Mouse (Mus musculus) liver, embryonic 15.5 days (tissue): Measurements from ENCODE around the gene Gprin2. TPM values are rescaled to one million over a fixed set of nuclear protein-coding genes. Genes with fewer than 3 reads are reported as not detected.

Experiments used
- ATAC-seq: fragments of 200-750 bp; cut with Nextera tagmentation; 2 replicates; pipeline ENCODE4 v1.8.0; 2017; ENCODE audit warnings: moderate number of reproducible peaks, mild to moderate bottlenecking, moderate library complexity; ENCODE audit not compliant: insufficient read depth
- H3K27ac ChIP-seq: fragments of 300-500 bp; sonication (generic); replicated peaks from 2 replicates; pipeline ENCODE4 v1.5.1; 2015; ENCODE audit warnings: mild to moderate bottlenecking, inconsistent platforms
- H3K27me3 ChIP-seq: fragments of 300-500 bp; sonication (generic); 2 replicates; pipeline ENCODE4 v1.6.1; 2015; ENCODE audit warnings: mild to moderate bottlenecking, inconsistent platforms
- H3K36me3 ChIP-seq: fragments of 300-500 bp; sonication (generic); replicated peaks from 2 replicates; pipeline ENCODE4 v1.6.1; 2015; ENCODE audit warnings: moderate library complexity, mild to moderate bottlenecking, inconsistent platforms
- H3K4me1 ChIP-seq: fragments of 300-500 bp; sonication (generic); replicated peaks from 2 replicates; pipeline ENCODE4 v1.6.1; 2015; ENCODE audit warnings: inconsistent platforms
- H3K4me2 ChIP-seq: fragments of 300-500 bp; sonication (generic); 2 replicates; pipeline ENCODE4 v1.6.1; 2015; ENCODE audit warnings: moderate library complexity, mild to moderate bottlenecking, inconsistent platforms
- H3K4me3 ChIP-seq: fragments of 300-500 bp; sonication (generic); replicated peaks from 2 replicates; pipeline ENCODE4 v1.5.1; 2015; ENCODE audit warnings: mild to moderate bottlenecking, inconsistent platforms
- H3K9ac ChIP-seq: fragments of 300-500 bp; sonication (generic); 2 replicates; pipeline ENCODE4 v1.6.1; 2015; ENCODE audit warnings: moderate library complexity, mild to moderate bottlenecking, inconsistent platforms
- H3K9me3 ChIP-seq: fragments of 300-500 bp; sonication (generic); replicated peaks from 2 replicates; pipeline ENCODE4 v1.6.1; 2016; ENCODE audit warnings: inconsistent platforms
- WGBS: fragments of 180-500 bp; shearing (Covaris S2); methylation state at CpG from one replicate; pipeline ENCODE4 v1.1.7; 2015; ENCODE audit warnings: mixed read lengths; ENCODE audit not compliant: insufficient replicate concordance; 5-methylcytosine and 5-hydroxymethylcytosine counted together
- polyA plus RNA-seq: library from polyadenylated mRNA; unstranded; fragments of >200 nt; fragmentation: Nextera tagmentation; extraction: Ambion mirVana; gene quantifications from 2 replicates; pipeline ENCODE4 v1.2.1, GENCODE M21; 2015

Gene Gprin2
- polyA plus RNA-seq: 0.05 and 0.08 TPM in 2 replicates

DNA sequence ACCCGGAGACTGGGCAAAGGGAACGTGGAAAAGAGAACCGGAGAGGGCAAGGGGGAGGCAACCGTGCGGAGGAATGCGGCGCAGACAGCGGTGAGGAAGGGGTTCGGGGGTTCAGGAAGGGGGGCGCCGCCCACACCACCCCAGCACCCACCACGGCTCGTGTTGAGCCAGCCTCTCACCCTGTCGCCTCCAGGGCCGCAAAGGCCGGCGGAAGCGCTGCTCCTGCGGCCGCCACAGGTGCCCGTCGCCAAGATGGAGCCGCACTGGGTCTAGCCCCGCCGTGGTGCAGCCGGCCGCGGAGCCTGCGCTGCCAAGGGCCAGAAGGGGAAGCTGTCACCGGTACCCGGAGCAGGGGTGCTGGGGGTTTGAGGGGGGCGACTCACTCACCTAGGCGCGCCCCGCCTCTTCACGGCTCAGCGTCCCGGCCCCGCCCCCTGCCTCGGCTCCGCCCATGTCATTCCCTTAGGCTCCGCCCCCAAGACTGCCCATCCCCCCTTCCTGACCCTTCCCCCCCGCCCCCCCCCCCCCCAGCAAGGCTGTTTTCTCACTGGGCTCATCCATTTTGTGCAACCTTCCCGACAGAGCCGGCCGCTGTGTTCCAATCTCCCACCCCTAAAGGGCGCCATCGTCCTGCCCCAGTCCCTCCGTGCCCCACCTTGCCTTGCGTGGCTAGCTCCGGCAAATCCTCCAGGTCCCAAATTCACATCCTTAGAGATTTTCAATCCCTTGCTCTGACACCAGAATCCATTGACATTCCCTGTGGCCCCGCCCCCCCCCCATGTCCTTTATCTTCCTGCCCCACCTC is at the start of gene Gprin2:
Gene Gprin2 (minus strand): TSS at position 423 of the 805 bp plus-strand sequence.
- Histone ChIP-seq H3K9me3 (no peaks in the 10 kb centered on the region), H3K27ac (no peak within 1 kb of the TSS), H3K4me3 (peak within 1 kb of the TSS; percentile 53), H3K9ac (peak within 1 kb of the TSS; percentile 11; the same call in 1 of the 2 replicates), H3K27me3 (peaks cover 42% of the 10 kb centered on the region), H3K4me1 (no peaks in the 10 kb centered on the region), H3K36me3 (no peaks in the 10 kb centered on the region), H3K4me2 (peak within 1 kb of the TSS; percentile 71)
- ATAC-seq: peak; percentile 19; the same call in 1 of the 2 replicates
- WGBS: 5% methylated on average over 49 of the region's 52 CpGs

DNA sequence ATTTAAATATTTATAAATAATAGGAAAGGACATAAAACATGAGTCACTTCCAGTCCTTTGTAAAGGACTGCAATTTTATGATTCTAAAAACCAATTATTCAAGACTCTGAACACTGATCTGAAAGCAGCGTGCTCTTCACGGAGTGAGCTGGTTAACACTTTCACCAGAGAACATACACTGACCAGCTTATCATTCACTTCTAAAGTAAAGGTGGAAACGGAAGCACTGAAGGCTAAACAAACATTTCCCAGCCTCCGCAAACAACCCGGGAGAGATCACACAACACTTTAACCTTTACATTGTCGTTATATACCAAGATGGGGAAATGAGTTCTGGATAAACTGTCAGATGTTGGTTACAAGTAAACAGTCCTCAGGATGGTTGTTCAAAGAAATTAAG is 39.2 kb upstream of the Gprin2 start:
- Histone ChIP-seq H3K9me3 (no peaks in the 10 kb centered on the region), H3K27ac (peak overlapping the region; percentile 76; the same call in 1 of the 2 replicates), H3K4me2 (no peak overlapping the region), H3K9ac (no peak overlapping the region), H3K4me1 (peaks cover 2% of the 10 kb centered on the region; the same call in 1 of the 2 replicates), H3K27me3 (no peaks in the 10 kb centered on the region), H3K4me3 (no peak overlapping the region), H3K36me3 (no peaks in the 10 kb centered on the region)
- WGBS: 58% methylated on average over 6 of the region's 6 CpGs
- ATAC-seq: peak; percentile 78

DNA sequence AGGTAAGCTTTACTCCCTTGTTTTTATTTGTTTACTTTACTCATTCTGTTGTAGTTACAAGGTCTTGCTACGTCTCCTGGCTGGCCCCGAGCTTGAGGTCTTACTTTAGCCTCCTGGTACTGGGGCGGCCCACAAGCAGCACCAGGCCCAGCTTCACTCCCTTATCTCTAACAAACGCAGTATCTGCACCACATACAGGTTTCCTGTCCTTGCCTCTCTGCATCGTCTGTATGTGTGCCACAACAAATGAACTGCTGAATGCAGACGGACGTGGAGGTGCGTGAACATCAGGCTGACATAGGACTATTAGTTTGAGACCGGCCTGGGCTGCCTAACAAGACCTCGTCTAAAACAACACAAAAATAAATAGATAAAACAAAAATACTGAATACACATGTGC is 38.8 kb upstream of the Gprin2 start:
- Histone ChIP-seq H3K27ac (peak overlapping the region; percentile 76), H3K4me1 (peaks cover 2% of the 10 kb centered on the region; the same call in 1 of the 2 replicates), H3K4me2 (no peak overlapping the region), H3K27me3 (no peaks in the 10 kb centered on the region), H3K9ac (no peak overlapping the region), H3K4me3 (no peak overlapping the region), H3K36me3 (no peaks in the 10 kb centered on the region), H3K9me3 (no peaks in the 10 kb centered on the region)
- ATAC-seq: 0 out of 2 replicates have a peak, but pooled peaks have one; percentile 29
- 15% methylated on average over 10 of the region's 10 CpGs for WGBS

DNA sequence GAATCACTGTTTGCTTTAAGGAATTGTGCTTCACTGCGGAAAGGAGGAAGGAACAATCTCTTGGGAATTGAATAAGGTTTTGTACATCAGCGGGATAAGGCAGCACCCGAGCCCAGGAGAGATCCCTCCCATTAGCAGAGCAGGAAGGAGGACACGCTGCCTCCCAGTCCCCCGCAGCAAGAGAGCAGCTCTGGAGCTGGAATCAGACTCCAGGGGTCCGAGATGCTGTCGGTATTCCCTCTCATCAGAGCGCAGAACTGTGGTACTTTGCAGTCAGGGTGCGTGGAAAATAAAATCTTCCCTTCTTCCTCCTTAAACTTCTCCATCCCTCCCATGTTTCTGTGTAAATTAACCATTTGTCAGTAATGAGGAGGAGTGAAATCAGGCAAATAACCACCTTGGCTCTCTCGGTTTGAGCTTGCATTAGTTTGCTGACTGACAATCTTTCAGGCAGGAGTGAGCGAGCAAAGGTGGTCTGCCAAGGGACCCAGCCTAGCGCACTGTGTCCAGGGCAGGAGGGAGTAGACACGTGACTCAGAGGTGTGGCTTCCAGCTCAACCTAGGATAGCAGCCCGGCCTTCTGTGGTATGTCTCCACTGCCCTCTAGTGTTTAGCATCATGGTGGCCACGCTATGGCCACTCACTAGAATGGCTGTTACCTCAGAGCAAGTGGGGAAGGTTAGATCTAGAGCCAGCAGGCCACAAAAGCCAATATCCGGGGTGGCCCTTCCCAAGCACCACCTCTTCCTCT is 33.4 kb upstream of the Gprin2 start:
- Histone ChIP-seq H3K9me3 (no peaks in the 10 kb centered on the region), H3K4me2 (peak overlapping the region; percentile 36), H3K27me3 (no peaks in the 10 kb centered on the region), H3K9ac (no peak overlapping the region), H3K36me3 (no peaks in the 10 kb centered on the region), H3K4me3 (no peak overlapping the region), H3K27ac (no peak overlapping the region), H3K4me1 (peaks cover 8% of the 10 kb centered on the region; the same call in 1 of the 2 replicates)
- WGBS: 14% methylated on average over 16 of the region's 16 CpGs
- ATAC-seq: peak; percentile 86

DNA sequence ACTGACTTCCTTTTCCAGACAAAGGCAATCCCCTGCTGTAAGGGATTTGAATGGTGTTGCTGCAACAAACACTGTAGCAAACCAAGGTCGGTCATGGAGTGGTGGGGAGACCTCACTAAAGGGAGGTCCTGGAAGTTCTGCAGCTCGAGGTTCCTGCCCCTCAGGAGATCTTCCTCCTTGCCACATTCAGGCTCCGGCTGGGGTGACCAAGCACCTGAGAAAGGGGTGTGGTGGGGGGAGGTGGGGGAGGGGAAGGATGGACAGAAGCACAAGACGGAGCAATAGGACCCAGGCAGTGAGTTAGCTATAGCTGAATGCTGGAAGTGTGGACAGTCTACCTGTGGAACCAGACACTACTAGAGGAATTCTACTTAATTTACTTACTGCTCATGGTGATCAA is 32.4 kb upstream of the Gprin2 start:
- H3K4me2 ChIP-seq: no peak overlapping the region
- H3K4me3 ChIP-seq: no peak overlapping the region
- H3K27me3 ChIP-seq: no peaks in the 10 kb centered on the region
- H3K36me3 ChIP-seq: no peaks in the 10 kb centered on the region
- ATAC-seq: no peak
- H3K27ac ChIP-seq: no peak overlapping the region
- no peaks in the 10 kb centered on the region for H3K9me3 ChIP-seq
- H3K4me1 ChIP-seq: peaks cover 8% of the 10 kb centered on the region; the same call in 1 of the 2 replicates
- H3K9ac ChIP-seq: no peak overlapping the region
- 40% methylated on average over 4 of the region's 4 CpGs for WGBS

DNA sequence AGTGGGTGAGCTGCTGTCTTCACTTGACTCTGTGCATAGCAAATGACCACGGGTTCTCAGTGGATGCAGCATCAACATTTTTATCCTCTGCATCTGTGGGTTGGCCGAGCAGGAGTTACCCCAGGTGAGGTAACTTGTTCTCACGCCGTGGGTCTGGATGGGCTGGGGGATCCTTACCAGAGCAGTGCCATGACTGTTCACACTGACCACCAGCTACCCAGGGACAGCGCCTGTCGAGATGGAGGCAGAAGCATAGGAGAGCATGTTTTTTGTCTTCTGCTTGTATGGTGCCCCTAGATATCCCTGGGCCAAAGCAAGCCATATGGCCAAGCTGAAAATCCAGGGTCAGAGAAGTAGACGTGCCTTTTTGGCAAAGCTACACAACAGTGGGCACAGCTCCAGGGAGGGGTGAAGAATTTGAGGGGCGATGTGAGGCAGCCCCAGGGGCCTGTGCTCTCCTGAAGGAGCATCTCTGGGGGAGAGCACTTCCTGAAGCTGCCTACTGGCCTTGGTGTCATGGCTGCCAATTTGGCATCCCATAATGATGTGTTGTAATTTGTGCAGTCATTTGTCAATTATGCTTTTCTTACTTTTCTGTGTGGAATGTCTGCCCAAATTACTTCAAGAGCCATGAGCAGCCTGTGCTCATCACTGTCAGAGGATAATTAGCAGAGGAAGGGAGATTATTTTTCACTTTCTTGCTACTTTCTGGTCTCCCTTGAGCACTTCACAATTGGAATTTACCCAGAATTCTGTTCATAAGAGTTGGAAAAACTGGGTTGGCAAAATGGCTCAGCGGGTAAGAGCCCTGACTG is 31.6 kb upstream of the Gprin2 start:
- WGBS: 69% methylated on average over 9 of the region's 9 CpGs
- no peak overlapping the region for H3K9ac ChIP-seq
- no peak for ATAC-seq
- no peak overlapping the region for H3K4me2 ChIP-seq
- no peaks in the 10 kb centered on the region for H3K9me3 ChIP-seq
- H3K4me3 ChIP-seq: no peak overlapping the region
- no peaks in the 10 kb centered on the region for H3K27me3 ChIP-seq
- peaks cover 8% of the 10 kb centered on the region; the same call in 1 of the 2 replicates for H3K4me1 ChIP-seq
- no peak overlapping the region for H3K27ac ChIP-seq
- no peaks in the 10 kb centered on the region for H3K36me3 ChIP-seq

DNA sequence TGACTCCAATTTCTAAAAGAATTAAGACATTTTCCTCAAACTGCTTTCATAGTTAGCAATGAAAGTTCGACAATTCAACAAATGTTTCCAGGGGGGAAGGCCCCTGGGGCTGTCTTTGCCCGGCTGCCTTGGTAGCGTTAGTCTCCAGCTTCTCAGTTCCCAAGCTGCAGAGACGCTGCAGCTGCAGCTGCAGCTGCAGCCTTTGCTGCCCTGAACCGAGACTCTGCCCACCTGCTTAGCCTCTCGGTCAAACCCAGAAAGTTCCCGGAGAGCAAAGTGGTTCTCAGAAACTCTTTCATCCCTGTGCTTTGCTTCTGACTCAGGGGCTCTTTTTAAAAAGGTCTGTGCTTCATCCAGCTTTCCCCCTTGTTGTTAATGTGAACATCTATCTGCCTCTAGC is 30.9 kb upstream of the Gprin2 start:
- Histone ChIP-seq H3K9me3 (no peaks in the 10 kb centered on the region), H3K27ac (no peak overlapping the region), H3K4me1 (peaks cover 8% of the 10 kb centered on the region; the same call in 1 of the 2 replicates), H3K36me3 (no peaks in the 10 kb centered on the region), H3K4me3 (no peak overlapping the region), H3K9ac (no peak overlapping the region), H3K4me2 (no peak overlapping the region), H3K27me3 (no peaks in the 10 kb centered on the region)
- no peak for ATAC-seq
- 71% methylated on average over 7 of the region's 7 CpGs for WGBS

DNA sequence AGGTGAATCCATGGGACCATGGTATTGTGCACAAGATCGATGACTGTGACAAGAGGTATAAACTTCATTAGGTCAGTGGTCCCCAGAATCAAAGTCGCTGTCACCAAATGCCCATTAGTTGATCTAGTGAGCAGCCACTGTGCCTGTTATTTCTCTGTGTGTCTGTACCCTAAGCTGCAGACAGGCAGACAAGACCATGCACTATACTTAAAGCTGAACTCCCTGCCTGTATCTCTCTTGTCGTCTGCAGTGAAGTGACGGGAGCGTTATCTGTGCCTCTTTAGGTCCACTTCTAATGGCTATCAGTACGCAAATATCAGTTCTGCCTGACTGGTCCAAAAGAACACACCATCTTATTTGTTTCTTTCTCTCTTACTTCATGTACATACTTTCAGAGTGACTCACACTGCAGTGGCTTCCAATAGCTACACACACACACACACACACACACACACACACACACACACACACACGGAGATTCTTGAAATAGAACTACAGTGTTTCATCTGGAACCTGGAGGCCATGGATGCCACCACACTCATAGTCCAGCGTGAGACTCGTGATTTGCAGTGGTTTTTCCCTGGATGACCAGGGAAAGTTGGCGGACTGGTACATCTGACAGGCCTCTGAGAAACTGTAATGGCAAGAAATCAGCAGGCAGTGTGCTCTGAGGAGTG is 27.5 kb upstream of the Gprin2 start:
- Histone ChIP-seq H3K36me3 (no peaks in the 10 kb centered on the region), H3K27me3 (no peaks in the 10 kb centered on the region), H3K27ac (no peak overlapping the region), H3K4me1 (no peaks in the 10 kb centered on the region), H3K9ac (no peak overlapping the region), H3K4me3 (no peak overlapping the region), H3K9me3 (no peaks in the 10 kb centered on the region), H3K4me2 (no peak overlapping the region)
- WGBS: 64% methylated on average over 10 of the region's 10 CpGs
- ATAC-seq: no peak

DNA sequence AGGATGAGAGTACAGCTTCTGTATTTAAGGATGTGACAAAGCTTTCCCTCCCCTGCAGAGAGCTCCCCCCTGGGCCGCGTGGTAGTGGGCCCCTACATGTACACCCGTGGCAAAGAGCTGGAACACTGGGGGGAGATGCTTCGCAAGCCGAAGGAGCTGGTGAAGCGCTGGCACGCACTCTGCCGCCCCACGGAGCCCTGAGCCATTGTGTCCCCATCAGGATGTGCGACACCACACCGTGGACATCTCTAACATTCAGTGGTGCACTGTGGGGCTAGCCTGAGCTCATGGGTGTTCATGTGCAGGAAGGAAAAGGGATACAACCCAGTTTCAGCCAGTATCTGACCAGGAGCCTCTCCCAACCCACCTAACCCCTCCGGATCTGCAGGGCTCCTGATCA is 26.5 kb upstream of the Gprin2 start:
- no peak for ATAC-seq
- no peaks in the 10 kb centered on the region for H3K4me1 ChIP-seq
- WGBS: 61% methylated on average over 12 of the region's 12 CpGs

DNA sequence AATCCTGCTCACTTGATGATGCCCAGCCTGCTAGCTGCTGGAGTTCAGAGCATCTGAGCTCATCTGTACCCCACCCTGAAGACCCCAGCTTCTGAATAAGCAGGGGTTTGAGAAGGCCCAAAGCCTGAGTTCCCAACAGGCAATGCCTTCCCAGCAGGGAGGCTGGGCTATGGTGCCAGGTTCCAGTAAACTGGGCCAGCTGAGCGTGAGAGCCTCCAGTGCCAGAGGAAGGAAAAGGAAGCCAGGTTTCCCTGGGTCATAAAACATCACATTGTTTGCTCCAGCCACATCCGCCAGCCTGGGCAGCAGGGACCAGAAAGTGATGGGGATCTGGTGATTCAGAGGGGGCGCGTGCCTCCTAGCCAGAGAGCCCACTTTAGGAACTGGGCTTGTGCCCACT is 25.1 kb upstream of the Gprin2 start:
- ATAC-seq: no peak
- whole genome bisulfite sequencing: 55% methylated on average over 4 of the region's 4 CpGs
- Histone ChIP-seq H3K36me3 (no peaks in the 10 kb centered on the region), H3K4me1 (no peaks in the 10 kb centered on the region), H3K4me2 (no peak overlapping the region), H3K9ac (no peak overlapping the region), H3K27me3 (no peaks in the 10 kb centered on the region), H3K27ac (no peak overlapping the region), H3K9me3 (no peaks in the 10 kb centered on the region), H3K4me3 (no peak overlapping the region)

More for the DNA sequence above, 26.5 kb upstream of the Gprin2 start:
- Histone ChIP-seq H3K27ac (no peak overlapping the region), H3K9me3 (no peaks in the 10 kb centered on the region), H3K4me3 (no peak overlapping the region), H3K27me3 (no peaks in the 10 kb centered on the region), H3K36me3 (no peaks in the 10 kb centered on the region), H3K9ac (no peak overlapping the region), H3K4me2 (no peak overlapping the region)
